Mouse (Mus musculus) stomach, embryonic 14.5 days (tissue): ENCODE measurements around the gene Pla2g16. TPM values are rescaled to one million over a fixed set of nuclear protein-coding genes. Genes with fewer than 3 reads are reported as not detected.

ENCODE experiments used
- ATAC-seq: fragments of 200-750 bp; cut with Nextera tagmentation; 2 replicates; pipeline ENCODE4 v1.8.0; 2017; ENCODE audit warnings: low read depth, moderate TSS enrichment; ENCODE audit not compliant: insufficient number of reproducible peaks, insufficient read depth, low FRiP score
- H3K27ac ChIP-seq: fragments of 300-500 bp; sonication (generic); 2 replicates; pipeline ENCODE4 v1.5.1; 2014; ENCODE audit warnings: mild to moderate bottlenecking, low read length, moderate library complexity, mixed read lengths
- H3K27me3 ChIP-seq: fragments of 300-500 bp; sonication (generic); 2 replicates; pipeline ENCODE4 v1.6.1; 2014; ENCODE audit warnings: low read length, control low read depth, mixed read lengths; ENCODE audit not compliant: control insufficient read depth, insufficient read depth
- H3K36me3 ChIP-seq: fragments of 300-500 bp; sonication (generic); 2 replicates; pipeline ENCODE4 v1.6.1; 2014; ENCODE audit warnings: mild to moderate bottlenecking, control low read depth, low read length, moderate library complexity, mixed read lengths; ENCODE audit not compliant: control insufficient read depth, insufficient read depth
- H3K4me1 ChIP-seq: fragments of 300-500 bp; sonication (generic); 2 replicates; pipeline ENCODE4 v1.6.1; 2014; ENCODE audit warnings: low read length, control low read depth, mixed read lengths; ENCODE audit not compliant: control insufficient read depth, insufficient read depth
- H3K4me2 ChIP-seq: fragments of 300-500 bp; sonication (generic); replicated peaks from 2 replicates; pipeline ENCODE4 v1.6.1; 2014; ENCODE audit warnings: low read depth, low read length, control low read depth
- H3K4me3 ChIP-seq: fragments of 300-500 bp; sonication (generic); 2 replicates; pipeline ENCODE4 v1.5.1; 2014; ENCODE audit warnings: low read depth, low read length, control low read depth
- H3K9ac ChIP-seq: fragments of 300-500 bp; sonication (generic); replicated peaks from 2 replicates; pipeline ENCODE4 v1.6.1; 2014; ENCODE audit warnings: low read depth, mild to moderate bottlenecking, control low read depth, low read length, moderate library complexity, mixed read lengths
- H3K9me3 ChIP-seq: fragments of 300-500 bp; sonication (generic); 2 replicates; pipeline ENCODE4 v1.6.1; 2016; ENCODE audit warnings: low read depth, low read length, control low read depth; ENCODE audit not compliant: control insufficient read depth
- WGBS: fragments of 180-500 bp; shearing (Covaris S2); extraction: QIAGEN DNeasy Blood & Tissue Kit; methylation state at CpG from one replicate; pipeline ENCODE4 v1.1.7; 2014; 5-methylcytosine and 5-hydroxymethylcytosine counted together
- polyA plus RNA-seq: library from polyadenylated mRNA; unstranded; fragments of >200 nt; fragmentation: Nextera tagmentation; extraction: Ambion mirVana; gene quantifications from 2 replicates; pipeline ENCODE4 v1.2.1, GENCODE M21; 2014

Pla2g16 gene
- polyA plus RNA-seq, 1 experiment from 2014 or later: 8.1 TPM

- Histone ChIP-seq H3K27ac (no peak overlapping the region), H3K36me3 (no peaks in the 10 kb centered on the region), H3K9me3 (no peaks in the 10 kb centered on the region), H3K4me2 (no peak overlapping the region), H3K4me1 (no peaks in the 10 kb centered on the region), H3K4me3 (no peak overlapping the region), H3K27me3 (no peaks in the 10 kb centered on the region), H3K9ac (no peak overlapping the region)
- ATAC-seq: no peak
These were observed 75.8 kb downstream of the Pla2g16 start for GRCm38 (mm10) chr19:7633021-7633420.

- Histone ChIP-seq H3K27ac (no peak overlapping the region), H3K9me3 (no peaks in the 10 kb centered on the region), H3K27me3 (no peaks in the 10 kb centered on the region), H3K4me3 (no peak overlapping the region), H3K4me1 (no peaks in the 10 kb centered on the region), H3K36me3 (no peaks in the 10 kb centered on the region), H3K4me2 (no peak overlapping the region), H3K9ac (no peak overlapping the region)
- ATAC-seq: no peak
- WGBS: 74% methylated on average over 1 of the region's 1 CpGs
These were observed 76.5 kb downstream of the Pla2g16 start for GRCm38 (mm10) chr19:7633786-7634185.

Other genes starting within 250 kb of the Pla2g16 start
- 54.4 and 63.4 TPM in 2 replicates for gene Mark2, start 215.6 kb upstream of the Pla2g16 start, polyA plus RNA-seq
- 25.2 and 29.9 TPM in 2 replicates for gene Spindoc, start 174.5 kb upstream of the Pla2g16 start, polyA plus RNA-seq
- 13.8 TPM in 2 replicates for gene 2700081O15Rik, start 139.8 kb upstream of the Pla2g16 start, polyA plus RNA-seq
- gene Rtn3, start 74.2 kb upstream of the Pla2g16 start, polyA plus RNA-seq: 126 and 130 TPM in 2 replicates
- gene Atl3, start 63.4 kb upstream of the Pla2g16 start, polyA plus RNA-seq: 18.6 and 21.0 TPM in 2 replicates
- gene Lgals12, start 49.7 kb downstream of the Pla2g16 start, polyA plus RNA-seq: 1.5 and 2.4 TPM in 2 replicates
- not detected in 2 replicates for gene Hrasls5, start 55.1 kb downstream of the Pla2g16 start, polyA plus RNA-seq
- gene Slc22a19, start 153.9 kb downstream of the Pla2g16 start, polyA plus RNA-seq: not detected in 2 replicates
- gene Slc22a26, start 245.2 kb downstream of the Pla2g16 start, polyA plus RNA-seq: not detected in 2 replicates